Mouse (Mus musculus) stomach, embryonic 15.5 days (tissue): Measurements from ENCODE around the gene Tgm1. TPM values are rescaled to one million over a fixed set of nuclear protein-coding genes. Genes with fewer than 3 reads are reported as not detected.

Experiments used
- ATAC-seq: fragments of 200-750 bp; cut with Nextera tagmentation; 2 replicates; pipeline ENCODE4 v1.8.0; 2017; ENCODE audit warnings: low read depth, moderate number of reproducible peaks, moderate TSS enrichment; ENCODE audit not compliant: insufficient read depth, low FRiP score
- H3K27ac ChIP-seq: fragments of 300-500 bp; sonication (generic); 2 replicates; pipeline ENCODE4 v1.5.1; 2015; ENCODE audit warnings: mild to moderate bottlenecking, inconsistent platforms
- H3K27me3 ChIP-seq: fragments of 300-500 bp; sonication (generic); replicated peaks from 2 replicates; pipeline ENCODE4 v1.6.1; 2015; ENCODE audit warnings: inconsistent platforms
- H3K36me3 ChIP-seq: fragments of 300-500 bp; sonication (generic); 2 replicates; pipeline ENCODE4 v1.6.1; 2015; ENCODE audit warnings: inconsistent platforms
- H3K4me1 ChIP-seq: fragments of 300-500 bp; sonication (generic); 2 replicates; pipeline ENCODE4 v1.6.1; 2015; ENCODE audit warnings: inconsistent platforms
- H3K4me2 ChIP-seq: fragments of 300-500 bp; sonication (generic); 2 replicates; pipeline ENCODE4 v1.6.1; 2015; ENCODE audit warnings: mild to moderate bottlenecking, inconsistent platforms
- H3K4me3 ChIP-seq: fragments of 300-500 bp; sonication (generic); replicated peaks from 2 replicates; pipeline ENCODE4 v1.5.1; 2015; ENCODE audit warnings: inconsistent platforms
- H3K9ac ChIP-seq: fragments of 300-500 bp; sonication (generic); 2 replicates; pipeline ENCODE4 v1.6.1; 2015; ENCODE audit warnings: inconsistent platforms
- H3K9me3 ChIP-seq: fragments of 300-500 bp; sonication (generic); 2 replicates; pipeline ENCODE4 v1.6.1; 2016; ENCODE audit warnings: inconsistent platforms
- whole genome bisulfite sequencing: fragments of 180-500 bp; shearing (Covaris S2); methylation state at CpG from one replicate; pipeline ENCODE4 v1.1.7; 2015; 5-methylcytosine and 5-hydroxymethylcytosine counted together
- polyA plus RNA-seq: library from polyadenylated mRNA; unstranded; fragments of >200 nt; fragmentation: Nextera tagmentation; extraction: Ambion mirVana; gene quantifications from 2 replicates; pipeline ENCODE4 v1.2.1, GENCODE M21; 2015

Gene Tgm1
- polyA plus RNA-seq, 1 experiment from 2014 or later, result 30.5 TPM

DNA sequence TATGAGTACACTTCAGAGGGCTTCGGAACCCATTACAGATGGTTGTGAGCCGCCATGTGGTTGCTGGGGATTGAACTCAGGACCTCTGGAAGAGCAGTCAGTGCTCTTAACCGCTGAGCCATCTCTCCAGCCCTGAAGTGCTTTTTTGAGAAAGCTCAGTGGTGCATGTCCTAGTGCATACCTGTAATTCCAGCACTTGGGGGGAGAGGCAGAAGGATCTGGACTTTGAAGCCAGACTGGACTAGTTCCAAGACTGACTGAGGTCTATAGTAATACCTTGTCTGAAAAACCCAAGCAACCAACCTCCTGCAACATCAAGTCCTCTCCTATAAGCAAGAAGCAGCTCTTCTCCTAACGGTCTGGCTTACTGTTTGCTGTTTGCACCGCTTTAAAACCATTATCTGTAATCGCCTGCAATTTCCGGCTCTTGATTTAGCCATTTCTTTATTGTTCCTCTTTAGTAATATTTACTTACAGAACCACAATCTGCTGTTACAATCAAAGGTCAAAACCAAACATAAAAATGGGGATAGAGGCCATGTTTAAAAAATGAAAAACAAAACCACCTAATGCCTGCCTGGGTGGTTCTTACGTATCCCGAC is 23.5 kb upstream of the Tgm1 start:
- Histone ChIP-seq H3K4me3 (no peak overlapping the region), H3K4me1 (no peaks in the 10 kb centered on the region), H3K36me3 (peaks cover 12% of the 10 kb centered on the region; the same call in 1 of the 2 replicates), H3K27me3 (no peaks in the 10 kb centered on the region), H3K9ac (no peak overlapping the region), H3K9me3 (no peaks in the 10 kb centered on the region), H3K4me2 (no peak overlapping the region), H3K27ac (no peak overlapping the region)
- WGBS, result 78% methylated on average over 9 of the region's 9 CpGs
- ATAC-seq, result no peak

- no peak overlapping the region for H3K27ac ChIP-seq
Measured at GRCm38 (mm10) chr14:55735758-55736157, 22.0 kb upstream of the Tgm1 start.

GRCm38 (mm10) chr14:55735334-55735733 is 21.6 kb upstream of the Tgm1 start:
- Histone ChIP-seq H3K27ac (no peak overlapping the region), H3K4me3 (no peak overlapping the region), H3K4me1 (no peaks in the 10 kb centered on the region), H3K9ac (no peak overlapping the region), H3K27me3 (no peaks in the 10 kb centered on the region), H3K9me3 (no peaks in the 10 kb centered on the region), H3K36me3 (peaks cover 9% of the 10 kb centered on the region; the same call in 1 of the 2 replicates), H3K4me2 (no peak overlapping the region)
- 24% methylated on average over 3 of the region's 3 CpGs for WGBS
- no peak for ATAC-seq

More at GRCm38 (mm10) chr14:55735758-55736157, 22.0 kb upstream of the Tgm1 start:
- Histone ChIP-seq H3K4me3 (no peak overlapping the region), H3K9ac (no peak overlapping the region), H3K4me1 (no peaks in the 10 kb centered on the region), H3K27me3 (no peaks in the 10 kb centered on the region), H3K36me3 (peaks cover 12% of the 10 kb centered on the region; the same call in 1 of the 2 replicates), H3K9me3 (no peaks in the 10 kb centered on the region), H3K4me2 (no peak overlapping the region)
- no peak for ATAC-seq
- 74% methylated on average over 4 of the region's 4 CpGs for WGBS

- H3K4me3 ChIP-seq, result no peak overlapping the region
- no peak overlapping the region for H3K9ac ChIP-seq
- H3K4me2 ChIP-seq, result no peak overlapping the region
- no peak overlapping the region for H3K27ac ChIP-seq
- H3K4me1 ChIP-seq, result no peaks in the 10 kb centered on the region
- ATAC-seq, result no peak
- peaks cover 9% of the 10 kb centered on the region; the same call in 1 of the 2 replicates for H3K36me3 ChIP-seq
- H3K27me3 ChIP-seq, result no peaks in the 10 kb centered on the region
- 62% methylated on average over 7 of the region's 7 CpGs for WGBS
- no peaks in the 10 kb centered on the region for H3K9me3 ChIP-seq
Measured at GRCm38 (mm10) chr14:55734869-55735268, 21.1 kb upstream of the Tgm1 start.

DNA sequence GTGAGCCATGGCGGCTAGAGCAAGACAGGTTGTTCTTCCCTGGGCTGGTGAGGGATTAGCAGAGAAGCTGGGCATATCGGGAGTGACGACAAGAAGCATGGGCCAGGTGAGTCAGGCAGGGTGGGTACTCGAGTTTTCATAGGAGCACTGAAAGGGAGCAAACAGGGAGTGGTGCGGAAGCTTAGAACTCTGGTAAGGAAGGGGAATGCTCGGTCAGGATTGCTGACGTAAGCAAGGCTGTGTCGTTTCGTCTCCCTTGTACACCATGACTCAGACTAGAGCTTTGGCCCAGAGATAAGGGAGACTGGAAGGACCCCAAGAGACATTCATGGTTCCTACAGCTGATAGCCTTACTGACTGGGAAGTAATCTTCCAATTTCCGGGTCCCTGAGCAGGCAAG is 20.2 kb upstream of the Tgm1 start:
- no peak for ATAC-seq
- Histone ChIP-seq H3K4me1 (no peaks in the 10 kb centered on the region), H3K4me2 (no peak overlapping the region), H3K9ac (no peak overlapping the region), H3K4me3 (no peak overlapping the region), H3K27ac (no peak overlapping the region), H3K9me3 (no peaks in the 10 kb centered on the region), H3K27me3 (no peaks in the 10 kb centered on the region), H3K36me3 (peaks cover 4% of the 10 kb centered on the region; the same call in 1 of the 2 replicates)
- 67% methylated on average over 10 of the region's 10 CpGs for WGBS

GRCm38 (mm10) chr14:55730531-55731032 is 16.9 kb upstream of the Tgm1 start:
- Histone ChIP-seq H3K36me3 (no peaks in the 10 kb centered on the region), H3K4me2 (no peak overlapping the region), H3K4me1 (no peaks in the 10 kb centered on the region), H3K27ac (no peak overlapping the region), H3K9ac (no peak overlapping the region), H3K9me3 (no peaks in the 10 kb centered on the region), H3K4me3 (no peak overlapping the region), H3K27me3 (no peaks in the 10 kb centered on the region)
- ATAC-seq, result no peak
- WGBS, result 78% methylated on average over 7 of the region's 7 CpGs

DNA sequence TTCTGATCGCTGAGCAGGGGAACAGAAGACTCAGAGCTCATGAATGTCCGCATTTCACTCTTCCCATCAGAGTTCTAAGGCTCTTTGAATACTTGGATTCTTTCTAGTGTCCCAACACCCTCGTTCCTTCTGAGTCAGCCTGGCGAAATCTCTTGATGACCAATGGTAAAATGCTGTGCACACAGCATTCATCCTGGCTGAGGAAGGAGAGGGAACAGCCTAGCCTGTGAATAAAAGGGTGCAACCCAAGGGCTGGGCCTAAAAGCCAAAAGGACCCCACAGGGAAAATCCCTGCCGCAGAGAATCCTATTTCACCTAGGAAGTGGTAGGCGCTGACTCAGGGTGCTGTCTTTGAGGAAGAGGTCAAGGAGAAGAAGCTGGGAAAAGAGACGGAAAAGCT is 16.4 kb upstream of the Tgm1 start:
- Histone ChIP-seq H3K4me1 (no peaks in the 10 kb centered on the region), H3K9ac (no peak overlapping the region), H3K36me3 (no peaks in the 10 kb centered on the region), H3K9me3 (no peaks in the 10 kb centered on the region), H3K27me3 (no peaks in the 10 kb centered on the region), H3K27ac (no peak overlapping the region), H3K4me3 (no peak overlapping the region), H3K4me2 (no peak overlapping the region)
- no peak for ATAC-seq
- WGBS, result 78% methylated on average over 7 of the region's 7 CpGs

DNA sequence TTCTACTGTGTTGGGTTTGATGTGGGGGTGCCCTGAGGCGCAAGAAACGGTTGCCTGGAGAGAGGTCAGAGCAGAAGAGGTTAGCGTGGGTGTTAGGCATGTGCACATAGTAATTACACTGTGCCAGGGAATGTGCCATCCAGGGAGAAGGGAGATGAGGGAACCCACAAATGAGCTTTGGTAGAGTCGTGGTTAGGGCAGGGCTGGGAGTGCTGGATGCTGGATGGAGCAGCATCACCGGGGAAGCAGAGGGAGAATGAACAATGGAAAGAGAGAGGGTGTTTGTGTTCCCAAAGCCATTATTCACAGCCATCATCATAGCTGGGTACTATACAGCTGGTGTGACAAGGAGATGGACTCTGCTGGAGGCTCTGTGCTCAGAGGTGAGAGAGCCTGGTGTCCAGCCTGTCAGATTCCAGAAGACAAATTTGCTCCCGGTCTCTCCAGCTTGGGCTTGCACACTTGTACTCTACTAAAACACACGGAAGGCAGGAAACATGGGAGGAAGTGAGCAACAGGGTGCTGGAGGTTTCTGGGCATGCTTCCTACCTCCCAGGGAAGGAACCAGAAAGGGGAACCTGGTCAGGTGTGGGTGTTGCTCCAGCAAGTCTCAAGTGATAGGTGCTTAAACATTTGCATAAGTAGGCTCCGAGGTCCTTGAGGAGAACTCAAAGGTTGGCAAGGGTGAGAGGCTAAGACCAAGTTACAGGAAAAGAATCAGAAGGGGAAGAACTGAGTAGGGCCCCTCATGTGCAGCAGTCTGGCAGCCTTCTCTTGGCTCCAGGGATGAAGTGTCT is 14.4 kb upstream of the Tgm1 start:
- no peak overlapping the region for H3K27ac ChIP-seq
- 53% methylated on average over 8 of the region's 8 CpGs for WGBS

DNA sequence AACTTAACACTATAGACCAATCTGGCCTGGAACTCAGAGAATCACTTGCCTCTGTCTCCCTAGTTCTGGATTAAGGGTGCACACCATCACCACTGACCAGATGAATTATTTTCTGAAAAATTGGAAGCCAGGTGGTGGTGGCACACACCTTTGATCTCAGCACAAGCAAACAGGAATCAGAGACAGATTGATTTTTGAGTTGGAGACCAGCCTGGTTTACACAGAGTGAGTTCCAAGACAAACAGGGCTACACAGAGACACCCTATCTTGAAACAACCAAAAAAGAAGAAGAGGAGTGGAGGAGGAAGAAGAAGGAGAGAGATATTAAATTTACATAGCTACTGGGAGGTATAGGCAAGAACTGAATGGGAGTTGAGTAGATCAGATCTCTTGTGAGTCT is 12.5 kb upstream of the Tgm1 start:
- Histone ChIP-seq H3K9ac (no peak overlapping the region), H3K9me3 (no peaks in the 10 kb centered on the region), H3K27ac (no peak overlapping the region), H3K4me1 (peaks cover 4% of the 10 kb centered on the region; the same call in 1 of the 2 replicates), H3K36me3 (no peaks in the 10 kb centered on the region), H3K4me3 (no peak overlapping the region), H3K27me3 (no peaks in the 10 kb centered on the region), H3K4me2 (no peak overlapping the region)
- no peak for ATAC-seq

More for the DNA sequence above, 14.4 kb upstream of the Tgm1 start:
- H3K4me3 ChIP-seq, result no peak overlapping the region
- H3K4me1 ChIP-seq, result no peaks in the 10 kb centered on the region
- ATAC-seq, result no peak
- H3K36me3 ChIP-seq, result no peaks in the 10 kb centered on the region
- no peak overlapping the region for H3K9ac ChIP-seq
- H3K27me3 ChIP-seq, result no peaks in the 10 kb centered on the region
- H3K9me3 ChIP-seq, result no peaks in the 10 kb centered on the region
- H3K4me2 ChIP-seq, result no peak overlapping the region

- Histone ChIP-seq H3K27ac (no peak overlapping the region), H3K4me2 (no peak overlapping the region), H3K36me3 (0 out of 2 replicates have a peak, but pooled peaks cover 4% of the 10 kb centered on the region), H3K9ac (no peak overlapping the region), H3K4me3 (no peak overlapping the region), H3K27me3 (no peaks in the 10 kb centered on the region), H3K9me3 (no peaks in the 10 kb centered on the region), H3K4me1 (peaks cover 10% of the 10 kb centered on the region; the same call in 1 of the 2 replicates)
- no peak for ATAC-seq
- WGBS, result 40% methylated on average over 8 of the region's 8 CpGs
Measured at GRCm38 (mm10) chr14:55724411-55724871, 10.7 kb upstream of the Tgm1 start.

DNA sequence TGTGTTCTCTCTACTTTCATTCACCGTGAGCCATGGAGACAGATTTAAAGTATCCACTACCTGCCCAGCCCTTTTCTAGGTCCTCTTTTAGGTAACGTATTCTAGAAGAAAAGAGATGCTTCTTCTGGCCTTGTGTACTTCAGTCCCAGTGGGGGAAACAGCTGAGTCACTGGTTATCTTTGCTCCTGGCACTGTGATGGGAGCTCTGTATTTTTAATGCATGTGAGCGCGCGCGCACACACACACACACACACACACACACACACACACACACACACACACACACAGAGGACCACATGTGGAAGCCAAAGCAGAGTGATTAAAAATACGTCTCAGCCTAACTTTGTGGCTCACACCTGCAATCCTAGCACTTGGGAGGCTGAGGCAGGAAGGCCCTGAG is 9.7 kb upstream of the Tgm1 start:
- H3K36me3 ChIP-seq, result peaks cover 11% of the 10 kb centered on the region; the same call in 1 of the 2 replicates
- H3K4me2 ChIP-seq, result no peak overlapping the region
- peaks cover 10% of the 10 kb centered on the region; the same call in 1 of the 2 replicates for H3K4me1 ChIP-seq
- H3K9me3 ChIP-seq, result no peaks in the 10 kb centered on the region
- no peak overlapping the region for H3K27ac ChIP-seq
- no peak overlapping the region for H3K9ac ChIP-seq
- ATAC-seq, result no peak
- 85% methylated on average over 7 of the region's 7 CpGs for WGBS
- H3K27me3 ChIP-seq, result no peaks in the 10 kb centered on the region
- no peak overlapping the region for H3K4me3 ChIP-seq

GRCm38 (mm10) chr14:55722438-55722945 is 8.8 kb upstream of the Tgm1 start:
- peaks cover 16% of the 10 kb centered on the region for H3K36me3 ChIP-seq
- no peaks in the 10 kb centered on the region for H3K9me3 ChIP-seq
- no peak overlapping the region for H3K27ac ChIP-seq
- H3K4me2 ChIP-seq, result peak overlapping the region; percentile 87
- H3K9ac ChIP-seq, result no peak overlapping the region
- ATAC-seq, result no peak
- H3K4me3 ChIP-seq, result peak overlapping the region; percentile 81
- H3K27me3 ChIP-seq, result no peaks in the 10 kb centered on the region
- peaks cover 10% of the 10 kb centered on the region; the same call in 1 of the 2 replicates for H3K4me1 ChIP-seq
- 49% methylated on average over 8 of the region's 8 CpGs for WGBS
